Mouse (Mus musculus) cortical plate, adult 2 months (tissue): ENCODE data around the gene Mcat.
A peak's percentile ranks its signal among the peaks of the same experiment; 100 is the strongest.

ENCODE experiments used
- CTCF ChIP-seq: fragments of 200-500 bp; IDR thresholded peaks from 2 replicates; pipeline ENCODE4 v1.5.1; 2011; ENCODE audit warnings: mild to moderate bottlenecking, control low read depth, low read length; ENCODE audit not compliant: insufficient read depth; ENCODE audit errors: extremely low read depth
- POLR2A ChIP-seq: fragments of 200-500 bp; IDR thresholded peaks from 2 replicates; pipeline ENCODE4 v1.6.1; 2011; ENCODE audit warnings: mild to moderate bottlenecking, low read length, control low read depth; ENCODE audit not compliant: insufficient read depth; ENCODE audit errors: extremely low read depth

DNA sequence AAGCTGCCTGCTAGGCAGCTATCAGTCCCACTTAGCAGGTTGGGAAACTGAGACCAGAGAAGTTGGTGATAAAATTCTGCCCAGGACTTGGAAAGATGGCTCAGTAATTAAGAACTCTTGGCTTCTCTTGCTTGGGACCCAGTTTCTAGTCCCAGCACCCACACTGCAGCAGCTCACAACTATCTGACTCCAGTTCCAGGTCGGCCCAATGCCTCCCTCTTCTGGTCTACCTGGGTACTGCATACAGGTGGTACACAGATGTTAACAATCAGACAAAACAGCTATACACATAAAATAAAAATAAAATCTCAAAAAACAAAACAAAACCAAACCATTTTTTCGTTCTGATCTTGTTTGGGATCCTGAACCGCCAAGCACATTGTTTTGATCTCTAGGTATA is 63.2 kb downstream of the Mcat start:
- TF ChIP-seq POLR2A = no peak
- TF ChIP-seq CTCF = peak; percentile 48
